In genomic region chr14:32513336-32514032, GRCm38 (mm10) we compare ENCODE assay signal across 7 mouse cellular contexts. TPM values are rescaled to one million over a fixed set of nuclear protein-coding genes. Genes with fewer than 3 reads are reported as not detected.
A peak's percentile ranks its signal among the peaks of the same experiment; 100 is the strongest.
DNase-seq lines count a peak whose midpoint lies in the region; ATAC-seq and TF ChIP-seq lines count a peak whose summit lies in the region.

Gene Ercc6, plus strand, starts transcription at chr14:32513521.

- TF ChIP-seq POLR2A in small intestine, adult 2 months (IDR thresholded peaks at IDR 0.05; ENCODE audit: low read depth, low read length): peak; percentile 84

- peak; percentile 96 for ATAC-seq in intestine, postnatal 0 days
- ATAC-seq in midbrain, embryonic 12.5 days (ENCODE audit: low FRiP score, low read depth): peak; percentile 97

- intact Hi-C loops in left cerebral cortex, postnatal 4 days (cut with DNase I): no loop called here

- TF ChIP-seq CTCF in intestine, postnatal 0 days (IDR thresholded peaks at IDR 0.05; ENCODE audit: low read depth): peak; percentile 41
- 0 out of 2 replicates have a peak, but pooled peaks have one; percentile 9 for TF ChIP-seq CTCF in small intestine, adult 2 months (IDR thresholded peaks at IDR 0.05; ENCODE audit: extremely low read depth, insufficient read length, insufficient replicate concordance, low read depth, low read length)

- DNase-seq in adrenal gland, adult 2 months: peak; percentile 95
- peak; percentile 92 for DNase-seq in embryo, embryonic 11.5 days (ENCODE audit: low read depth, low spot score)
- peak; percentile 89 to 95 for DNase-seq in gastrocnemius, postnatal 4 days (ENCODE audit: low spot score in 2 of 2)
- peak; percentile 97 for DNase-seq in left cerebral cortex, postnatal 4 days

- H3K27ac ChIP-seq in intestine, postnatal 0 days (ENCODE audit: low read depth, low read length): peak within 1 kb of the TSS; percentile 76
- peak within 1 kb of the TSS; percentile 75 for H3K27ac ChIP-seq in midbrain, embryonic 12.5 days (replicated peaks)
- peak within 1 kb of the TSS; percentile 60 for H3K27ac ChIP-seq in small intestine, adult 2 months (ENCODE audit: insufficient read depth, low read depth, low read length)

- H3K4me1 ChIP-seq in intestine, postnatal 0 days (replicated peaks; ENCODE audit: control insufficient read depth, insufficient read depth, low read length): peaks cover 4% of the 10 kb centered on the region; the same call in 1 of the 2 replicates
- H3K4me1 ChIP-seq in midbrain, embryonic 12.5 days: peaks cover 14% of the 10 kb centered on the region
- H3K4me1 ChIP-seq in small intestine, adult 2 months (ENCODE audit: control insufficient read depth, insufficient read depth, insufficient read length, low read length): peaks cover 11% of the 10 kb centered on the region

- under 1% methylated on average over 62 of the region's 62 CpGs for WGBS in intestine, postnatal 0 days
- under 1% methylated on average over 62 of the region's 62 CpGs for WGBS in midbrain, embryonic 12.5 days
- WGBS in small intestine, adult 2 months: under 1% methylated on average over 62 of the region's 62 CpGs

- H3K4me3 ChIP-seq in intestine, postnatal 0 days (ENCODE audit: low read depth, low read length): peak within 1 kb of the TSS; percentile 75
- peak within 1 kb of the TSS; percentile 63 for H3K4me3 ChIP-seq in midbrain, embryonic 12.5 days
- peak within 1 kb of the TSS; percentile 88 for H3K4me3 ChIP-seq in small intestine, adult 2 months (ENCODE audit: low read depth, low read length)

- peak within 1 kb of the TSS; percentile 87 for H3K4me2 ChIP-seq in intestine, postnatal 0 days (replicated peaks; ENCODE audit: low read depth)
- peak within 1 kb of the TSS; percentile 86 for H3K4me2 ChIP-seq in midbrain, embryonic 12.5 days (replicated peaks)

- peak within 1 kb of the TSS; percentile 79 for H3K9ac ChIP-seq in intestine, postnatal 0 days (ENCODE audit: low read depth, low read length)
- peak within 1 kb of the TSS; percentile 56 for H3K9ac ChIP-seq in midbrain, embryonic 12.5 days (replicated peaks)

- H3K27me3 ChIP-seq in intestine, postnatal 0 days (replicated peaks; ENCODE audit: control insufficient read depth, insufficient read depth, low read length): no peaks in the 10 kb centered on the region
- H3K27me3 ChIP-seq in midbrain, embryonic 12.5 days: no peaks in the 10 kb centered on the region
- H3K27me3 ChIP-seq in small intestine, adult 2 months (ENCODE audit: control insufficient read depth, insufficient read depth, low read length): no peaks in the 10 kb centered on the region

- no peaks in the 10 kb centered on the region for H3K9me3 ChIP-seq in intestine, postnatal 0 days (ENCODE audit: control insufficient read depth)
- no peaks in the 10 kb centered on the region for H3K9me3 ChIP-seq in midbrain, embryonic 12.5 days

- peaks cover 7% of the 10 kb centered on the region for H3K36me3 ChIP-seq in intestine, postnatal 0 days (ENCODE audit: control insufficient read depth, insufficient read depth)
- H3K36me3 ChIP-seq in midbrain, embryonic 12.5 days: peaks cover 15% of the 10 kb centered on the region
- H3K36me3 ChIP-seq in small intestine, adult 2 months (ENCODE audit: control insufficient read depth, insufficient read depth, low read length): peaks cover 8% of the 10 kb centered on the region

RNA-seq across cellular contexts. Expression of gene Ercc6, which starts in this region (rescaled TPM):
- total RNA-seq in adrenal gland, adult 2 months (2021): 10 to 100 TPM in 1 of 2 experiments, 1 to 10 TPM in 1; 9.0 to 11.9 TPM
- polyA plus RNA-seq in adrenal gland, adult 2 months (2012; rRNA removed): 1.8 and 1.9 TPM in 2 replicates
- total RNA-seq in gastrocnemius, postnatal 4 days (2021): 10 to 100 TPM in 1 of 2 experiments, 1 to 10 TPM in 1; 10.0 to 13.6 TPM
- polyA plus RNA-seq in intestine, postnatal 0 days (2015; fragmentation: Nextera tagmentation; extraction: Ambion mirVana): 7.7 and 8.4 TPM in 2 replicates
- total RNA-seq in left cerebral cortex, postnatal 4 days (2021): 10 to 100 TPM; 27.9 to 29.0 TPM
- polyA plus RNA-seq in midbrain, embryonic 12.5 days (2016; fragmentation: Nextera tagmentation; extraction: Ambion mirVana): 28.6 and 35.6 TPM in 2 replicates
- 0.91 and 2.0 TPM in 2 replicates for polyA plus RNA-seq in small intestine, adult 2 months (2012; rRNA removed)

Comparison
In these comparisons a context has a peak if more than half of its experiments do, and no peak if none do; other contexts are left out.
1. Peak in every context shown above with its lines: DNase-seq, ATAC-seq, H3K4me3 ChIP-seq and H3K27ac ChIP-seq.